Mouse (Mus musculus): ENCODE measurements around the gene Runx2.

DNA sequence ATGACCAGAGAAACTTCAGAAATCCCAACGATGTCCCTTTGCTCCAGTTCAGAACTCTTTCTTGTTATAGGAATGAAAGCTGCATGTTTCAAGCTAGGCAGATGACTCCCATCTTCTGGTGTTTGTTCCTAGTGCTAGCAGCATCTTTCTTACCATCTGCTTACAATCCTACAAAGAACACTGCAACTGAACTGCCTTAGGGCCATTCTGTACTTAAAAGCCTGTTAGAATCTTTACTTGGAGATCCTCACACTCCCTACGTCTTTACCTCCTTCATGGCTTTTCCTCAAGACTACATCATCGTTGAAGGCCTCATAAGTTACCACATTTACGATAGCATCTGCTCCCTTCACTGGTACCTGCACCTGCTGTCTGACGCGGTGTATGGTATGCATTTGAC is 48.6 kb upstream of the Runx2 start:
- TF ChIP-seq CTCF (IDR thresholded peaks at IDR 0.05; ENCODE audit: extremely low read depth, insufficient read length, insufficient replicate concordance, low read depth, low read length) (no peak), POLR2A (IDR thresholded peaks at IDR 0.05; ENCODE audit: low read depth, low read length) (no peak)
